Mouse (Mus musculus) hindbrain, postnatal 0 days (tissue): ENCODE results near the gene Arhgef6. TPM values are rescaled to one million over a fixed set of nuclear protein-coding genes. Genes with fewer than 3 reads are reported as not detected.

Experiments
- ATAC-seq: fragments of 200-750 bp; cut with Nextera tagmentation; 2 replicates; pipeline ENCODE4 v1.8.0; 2017; ENCODE audit warnings: mild to moderate bottlenecking, moderate TSS enrichment, moderate library complexity
- DNase-seq: peaks from one replicate; pipeline ENCODE4 v3.0.0-alpha.2; 2015; ENCODE audit warnings: low spot score
- H3K27ac ChIP-seq: fragments of 300-500 bp; sonication (generic); 2 replicates; pipeline ENCODE4 v1.5.1; 2014; ENCODE audit warnings: mild to moderate bottlenecking
- H3K27me3 ChIP-seq: fragments of 300-500 bp; sonication (generic); 2 replicates; pipeline ENCODE4 v1.6.1; 2014; ENCODE audit warnings: low read length, mixed read lengths; ENCODE audit not compliant: insufficient read depth
- H3K36me3 ChIP-seq: fragments of 300-500 bp; sonication (generic); 2 replicates; pipeline ENCODE4 v1.6.1; 2014; ENCODE audit warnings: low read length, mixed read lengths; ENCODE audit not compliant: insufficient read depth
- H3K4me1 ChIP-seq: fragments of 300-500 bp; sonication (generic); 2 replicates; pipeline ENCODE4 v1.6.1; 2014; ENCODE audit warnings: antibody characterized with exemption, low read length, mixed read lengths; ENCODE audit not compliant: insufficient read depth
- H3K4me2 ChIP-seq: fragments of 300-500 bp; sonication (generic); 2 replicates; pipeline ENCODE4 v1.6.1; 2014; ENCODE audit warnings: low read depth, mild to moderate bottlenecking, low read length, moderate library complexity, mixed read lengths
- H3K4me3 ChIP-seq: fragments of 300-500 bp; sonication (generic); 2 replicates; pipeline ENCODE4 v1.5.1; 2014; ENCODE audit warnings: low read length
- H3K9ac ChIP-seq: fragments of 300-500 bp; sonication (generic); replicated peaks from 2 replicates; pipeline ENCODE4 v1.6.1; 2014; ENCODE audit warnings: mild to moderate bottlenecking, low read length, moderate library complexity, mixed read lengths
- H3K9me3 ChIP-seq: fragments of 300-500 bp; sonication (generic); 2 replicates; pipeline ENCODE4 v1.6.1; 2016; ENCODE audit warnings: low read length, mixed read lengths
- CTCF ChIP-seq: IDR thresholded peaks from 2 replicates; pipeline ENCODE4 v1.5.1; 2016; ENCODE audit warnings: antibody characterized with exemption, control low read depth, low read depth
- WGBS: fragments of 180-500 bp; shearing (Covaris S2); extraction: QIAGEN DNeasy Blood & Tissue Kit; methylation state at CpG from one replicate; pipeline ENCODE4 v1.1.7; 2014; 5-methylcytosine and 5-hydroxymethylcytosine counted together
- polyA plus RNA-seq: library from polyadenylated mRNA; unstranded; fragments of >200 nt; fragmentation: Nextera tagmentation; extraction: Ambion mirVana; gene quantifications from 2 replicates; pipeline ENCODE4 v1.2.1, GENCODE M21; 2015
- total RNA-seq: library from RNA; depleted of rRNA; stranded (reverse); fragments of >200 nt; gene quantifications from 2 replicates; pipeline ENCODE4 v1.2.3, GENCODE M21; 2014; rRNA removed

The Arhgef6 gene
- total and polyA plus RNA-seq, 2 experiments from 2014 or later, result 4.7 to 5.4 TPM

DNA sequence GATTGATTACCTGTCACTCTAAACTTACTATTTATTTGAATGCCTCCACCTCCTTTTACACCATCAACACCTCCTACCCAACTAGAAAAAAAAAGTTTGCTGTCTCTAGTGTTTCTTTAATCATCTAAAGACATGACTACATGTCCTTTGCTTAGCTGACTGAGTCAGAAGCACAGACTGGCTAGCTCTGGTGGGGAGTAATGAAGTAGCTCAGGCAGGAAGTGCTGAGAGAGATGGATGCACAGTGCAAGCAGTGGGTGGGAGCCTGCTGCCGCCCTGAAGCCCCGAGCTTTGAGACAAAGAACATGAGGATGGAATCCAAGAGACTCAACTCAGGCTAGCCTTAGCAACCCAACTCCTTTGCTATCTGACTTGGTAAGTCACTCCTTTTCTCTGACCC, 138.1 kb downstream of the Arhgef6 start:
- WGBS, result 80% methylated on average over 2 of the region's 2 CpGs
- no peaks in the 10 kb centered on the region for H3K4me1 ChIP-seq
- H3K9ac ChIP-seq, result no peak overlapping the region
- H3K27ac ChIP-seq, result no peak overlapping the region
- no peaks in the 10 kb centered on the region for H3K9me3 ChIP-seq
- no peaks in the 10 kb centered on the region for H3K36me3 ChIP-seq
- no peak overlapping the region for H3K4me3 ChIP-seq
- DNase-seq (no peak), ATAC-seq (no peak)
- no peak overlapping the region for H3K4me2 ChIP-seq
- no peaks in the 10 kb centered on the region for H3K27me3 ChIP-seq
- TF ChIP-seq CTCF, result no peak

- no peak overlapping the region for H3K4me2 ChIP-seq
- no peaks in the 10 kb centered on the region for H3K4me1 ChIP-seq
- no peak overlapping the region for H3K27ac ChIP-seq
- DNase-seq (no peak), ATAC-seq (no peak)
- H3K9me3 ChIP-seq, result no peaks in the 10 kb centered on the region
- 52% methylated on average over 2 of the region's 2 CpGs for whole genome bisulfite sequencing
- H3K36me3 ChIP-seq, result no peaks in the 10 kb centered on the region
- H3K4me3 ChIP-seq, result no peak overlapping the region
- TF ChIP-seq CTCF, result no peak
- H3K9ac ChIP-seq, result no peak overlapping the region
- no peaks in the 10 kb centered on the region for H3K27me3 ChIP-seq
These were observed 140.5 kb downstream of the Arhgef6 start for GRCm38 (mm10) chrX:57198036-57198435.

GRCm38 (mm10) chrX:57196319-57196718, 142.2 kb downstream of the Arhgef6 start:
- no peak overlapping the region for H3K4me3 ChIP-seq
- no peak overlapping the region for H3K27ac ChIP-seq
- H3K36me3 ChIP-seq, result no peaks in the 10 kb centered on the region
- no peaks in the 10 kb centered on the region for H3K9me3 ChIP-seq
- no peak for TF ChIP-seq CTCF
- no peak overlapping the region for H3K9ac ChIP-seq
- H3K4me1 ChIP-seq, result no peaks in the 10 kb centered on the region
- H3K27me3 ChIP-seq, result no peaks in the 10 kb centered on the region
- no peak for ATAC-seq
- no peak for DNase-seq
- WGBS, result 87% methylated on average over 9 of the region's 9 CpGs
- H3K4me2 ChIP-seq, result no peak overlapping the region

- ATAC-seq, result no peak
- WGBS, result 74% methylated on average over 5 of the region's 5 CpGs
These were observed 149.2 kb downstream of the Arhgef6 start for GRCm38 (mm10) chrX:57189335-57189734.

GRCm38 (mm10) chrX:57187301-57187700, 151.2 kb downstream of the Arhgef6 start:
- Histone ChIP-seq H3K4me3 (no peak overlapping the region), H3K4me2 (no peak overlapping the region), H3K27ac (no peak overlapping the region), H3K9ac (no peak overlapping the region), H3K27me3 (no peaks in the 10 kb centered on the region), H3K4me1 (no peaks in the 10 kb centered on the region), H3K9me3 (no peaks in the 10 kb centered on the region), H3K36me3 (no peaks in the 10 kb centered on the region)
- WGBS, result 85% methylated on average over 8 of the region's 8 CpGs
- ATAC-seq, result no peak
- no peak for DNase-seq
- TF ChIP-seq CTCF, result no peak

More at GRCm38 (mm10) chrX:57189335-57189734, 149.2 kb downstream of the Arhgef6 start:
- no peaks in the 10 kb centered on the region for H3K27me3 ChIP-seq
- H3K9me3 ChIP-seq, result no peaks in the 10 kb centered on the region
- no peaks in the 10 kb centered on the region for H3K4me1 ChIP-seq
- DNase-seq, result no peak
- H3K27ac ChIP-seq, result no peak overlapping the region
- H3K4me3 ChIP-seq, result no peak overlapping the region
- no peaks in the 10 kb centered on the region for H3K36me3 ChIP-seq
- no peak for TF ChIP-seq CTCF
- H3K4me2 ChIP-seq, result no peak overlapping the region
- H3K9ac ChIP-seq, result no peak overlapping the region

- ATAC-seq (no peak), DNase-seq (no peak)
- Histone ChIP-seq H3K27me3 (no peaks in the 10 kb centered on the region), H3K9me3 (no peaks in the 10 kb centered on the region), H3K36me3 (no peaks in the 10 kb centered on the region), H3K4me1 (no peaks in the 10 kb centered on the region), H3K4me3 (no peak overlapping the region), H3K9ac (no peak overlapping the region), H3K4me2 (no peak overlapping the region), H3K27ac (no peak overlapping the region)
- no peak for TF ChIP-seq CTCF
- 93% methylated on average over 3 of the region's 3 CpGs for WGBS
These were observed 155.2 kb downstream of the Arhgef6 start for GRCm38 (mm10) chrX:57183359-57183758.

GRCm38 (mm10) chrX:57182470-57182869, 156.1 kb downstream of the Arhgef6 start:
- TF ChIP-seq CTCF, result no peak
- no peaks in the 10 kb centered on the region for H3K9me3 ChIP-seq
- H3K4me1 ChIP-seq, result no peaks in the 10 kb centered on the region
- H3K4me2 ChIP-seq, result no peak overlapping the region
- no peak overlapping the region for H3K9ac ChIP-seq
- no peak overlapping the region for H3K27ac ChIP-seq
- WGBS, result 83% methylated on average over 2 of the region's 2 CpGs
- no peaks in the 10 kb centered on the region for H3K36me3 ChIP-seq
- DNase-seq (no peak), ATAC-seq (no peak)
- H3K4me3 ChIP-seq, result no peak overlapping the region
- H3K27me3 ChIP-seq, result no peaks in the 10 kb centered on the region

Other genes starting within 250 kb of the Arhgef6 start
- not detected in 2 replicates for gene Cd40lg, start 126.6 kb downstream of the Arhgef6 start, total RNA-seq
- gene Cd40lg, start 126.6 kb downstream of the Arhgef6 start, polyA plus RNA-seq, result not detected in 2 replicates
- 81.8 and 86.3 TPM in 2 replicates for gene Rbmx, start 54.3 kb upstream of the Arhgef6 start, total RNA-seq
- gene Rbmx, start 54.3 kb upstream of the Arhgef6 start, polyA plus RNA-seq, result 110 and 117 TPM in 2 replicates
- not detected in 2 replicates for gene Gm364, start 70.4 kb upstream of the Arhgef6 start, total RNA-seq
- gene Gm364, start 70.4 kb upstream of the Arhgef6 start, polyA plus RNA-seq, result 0.06 TPM in 1 of 2 replicates, not detected in the other
- gene Gpr101, start 165.0 kb upstream of the Arhgef6 start, total RNA-seq, result 1.7 TPM in 2 replicates
- gene Gpr101, start 165.0 kb upstream of the Arhgef6 start, polyA plus RNA-seq, result 0.75 and 0.77 TPM in 2 replicates